Mouse (Mus musculus) stomach, postnatal 0 days (tissue): Measurements from ENCODE around the gene Pld6.

ENCODE experiments used
- CTCF ChIP-seq: IDR thresholded peaks from 2 replicates; pipeline ENCODE4 v1.5.1; 2016; ENCODE audit warnings: antibody characterized with exemption, low read depth, mild to moderate bottlenecking, moderate library complexity
- EP300 ChIP-seq: optimal IDR thresholded peaks from 2 replicates; pipeline ENCODE3; 2016; ENCODE audit warnings: antibody characterized with exemption

DNA sequence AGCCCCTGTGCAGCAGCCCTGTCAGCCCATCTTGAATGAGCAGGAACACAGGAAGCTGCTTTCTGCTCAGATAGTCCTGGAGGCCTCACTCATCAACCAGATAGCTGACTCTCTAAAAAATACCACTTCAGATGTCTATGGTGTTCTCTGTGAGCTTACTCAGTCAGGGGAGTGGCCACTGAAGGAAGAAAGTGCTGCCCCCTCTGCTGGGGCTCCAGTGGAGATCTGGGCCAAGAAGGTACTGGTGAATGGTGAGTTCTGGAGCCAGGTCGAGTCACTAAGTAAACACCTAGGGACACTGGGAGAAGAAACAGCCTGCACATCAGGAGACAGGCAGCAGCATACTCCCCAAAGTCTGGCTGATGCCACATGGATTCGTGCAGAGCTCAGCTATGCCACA is 27.8 kb downstream of the Pld6 start:
- TF ChIP-seq CTCF (peak; percentile 16; the same call in 1 of the 2 replicates), EP300 (no peak)
